Mouse (Mus musculus): ENCODE results near the gene Erc2. TPM values are rescaled to one million over a fixed set of nuclear protein-coding genes. Genes with fewer than 3 reads are reported as not detected.

Gene Erc2
- total and polyA plus RNA-seq, 3 experiments: not detected

- no peak for TF ChIP-seq USF1 (IDR thresholded peaks at IDR 0.05; ENCODE audit: low read depth, low read length)
- TF ChIP-seq RCOR1 (conservative IDR thresholded peaks at IDR 0.05; ENCODE audit: low read depth, low read length): no peak
- no peak for TF ChIP-seq MEF2A (IDR thresholded peaks at IDR 0.05; ENCODE audit: borderline replicate concordance, low read depth, low read length)
- TF ChIP-seq CTCF (conservative IDR thresholded peaks at IDR 0.05 in 1 of 2, IDR thresholded peaks at IDR 0.05 in 1 of 2; ENCODE audit: low read depth in 2 of 2, low read length in 2 of 2): no peak
- TF ChIP-seq E2F4 (IDR thresholded peaks at IDR 0.05; ENCODE audit: insufficient replicate concordance, low read depth, low read length): no peak
- TF ChIP-seq NELFE (IDR thresholded peaks at IDR 0.05; ENCODE audit: low read depth, low read length): no peak
- TF ChIP-seq BHLHE40 (IDR thresholded peaks at IDR 0.05; ENCODE audit: low read depth, low read length): no peak
- TF ChIP-seq MXI1 (IDR thresholded peaks at IDR 0.05; ENCODE audit: low read depth, low read length): no peak
- no peak for TF ChIP-seq CHD1 (IDR thresholded peaks at IDR 0.05; ENCODE audit: low read depth, low read length)
- no peak for TF ChIP-seq TBP (conservative IDR thresholded peaks at IDR 0.05; ENCODE audit: low read depth, low read length)
- no peak for TF ChIP-seq GABPA (IDR thresholded peaks at IDR 0.05; ENCODE audit: insufficient replicate concordance, low read depth, low read length)
- TF ChIP-seq HCFC1 (IDR thresholded peaks at IDR 0.05; ENCODE audit: low read depth, low read length): no peak
- no peak for TF ChIP-seq POLR2A (IDR thresholded peaks at IDR 0.05; ENCODE audit: low read depth, low read length)
- TF ChIP-seq JUND (conservative IDR thresholded peaks at IDR 0.05; ENCODE audit: low read depth, low read length): no peak
- TF ChIP-seq MAFK (IDR thresholded peaks at IDR 0.05; ENCODE audit: insufficient replicate concordance, low read length): no peak
- no peak for TF ChIP-seq CHD2 (IDR thresholded peaks at IDR 0.05; ENCODE audit: low read length)
- no peak for TF ChIP-seq SMC3 (IDR thresholded peaks at IDR 0.05; ENCODE audit: low read depth, low read length)
- no peak for TF ChIP-seq EP300 (IDR thresholded peaks at IDR 0.05; ENCODE audit: low read length)
- Histone ChIP-seq H3K4me2 (ENCODE audit: insufficient read depth, low read depth, poor library complexity, severe bottlenecking) (no peak overlapping the region), H3K36me3 (replicated peaks in 1 of 2; ENCODE audit: control insufficient read depth in 1 of 2, insufficient read depth in 1 of 2, low read length in 1 of 2) (no peaks in the 10 kb centered on the region), H3K79me2 (replicated peaks; ENCODE audit: control insufficient read depth, extremely low read depth, insufficient read depth, poor library complexity, severe bottlenecking) (no peaks in the 10 kb centered on the region), H3K27ac (ENCODE audit: insufficient read depth, low read depth) (no peak overlapping the region), H3K4me3 (replicated peaks in 1 of 3; ENCODE audit: low read depth in 2 of 3, low read length in 2 of 3, poor library complexity in 1 of 3) (no peak overlapping the region), H3K4me1 (ENCODE audit: control insufficient read depth in 1 of 2, insufficient read depth in 2 of 2) (no peaks in the 10 kb centered on the region), H3K9me3 (replicated peaks; ENCODE audit: low read length) (no peaks in the 10 kb centered on the region), H3K27me3 (replicated peaks) (no peaks in the 10 kb centered on the region), H3K9ac (ENCODE audit: insufficient read depth, low read depth) (no peak overlapping the region)
- no peak for DNase-seq (ENCODE audit: extremely low read depth)
- dilution Hi-C loops (cut with MboI; ENCODE audit: extremely low pct_ligation_motif_present, extremely low pct_unique_long_range_greater_than_20kb, low sequenced_read_pairs): no loop called here
- in situ Hi-C loops (cut with MboI; ENCODE audit: low pct_ligation_motif_present, low pct_unique_long_range_greater_than_20kb, low sequenced_read_pairs): no loop called here
These were observed 230.4 kb downstream of the Erc2 start for GRCm38 (mm10) chr14:27852606-27853005.

DNA sequence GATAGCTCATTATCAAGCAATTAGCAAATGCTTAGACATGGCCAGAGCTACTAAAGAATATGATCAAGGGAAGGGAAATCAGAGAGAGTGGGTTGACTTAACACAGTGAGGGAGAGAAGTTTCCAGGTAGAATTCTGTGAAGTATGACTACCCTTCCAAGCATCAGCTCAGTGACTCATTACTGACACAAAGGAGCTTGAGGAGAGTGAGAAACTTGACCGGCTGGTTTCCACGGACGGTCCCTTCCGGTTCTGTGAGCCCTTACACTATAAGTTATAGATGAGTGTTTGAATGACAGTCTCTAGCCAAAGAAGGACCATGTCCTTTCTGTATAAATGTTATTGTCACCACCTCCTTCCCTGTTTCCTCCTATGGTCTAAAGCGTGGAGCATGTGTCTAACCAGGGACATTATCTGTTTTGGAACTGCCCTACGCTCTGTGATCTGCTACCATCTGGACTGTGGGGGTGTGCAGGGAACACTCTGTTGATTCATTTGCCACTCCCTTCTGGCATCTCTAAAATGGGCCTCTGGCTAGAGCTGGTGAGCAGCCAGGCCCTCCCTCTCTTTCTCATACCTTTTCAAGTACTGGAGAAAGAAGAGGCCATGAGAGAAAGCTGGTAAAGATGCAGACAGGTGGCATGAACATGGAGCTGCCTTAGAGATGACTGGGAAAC lies 238.3 kb downstream of the Erc2 start:
- TF ChIP-seq MEF2A (IDR thresholded peaks at IDR 0.05; ENCODE audit: borderline replicate concordance, low read depth, low read length): no peak
- no peaks in the 10 kb centered on the region for H3K4me1 ChIP-seq (ENCODE audit: control insufficient read depth in 1 of 2, insufficient read depth in 2 of 2)
- no peaks in the 10 kb centered on the region for H3K79me2 ChIP-seq (replicated peaks; ENCODE audit: control insufficient read depth, extremely low read depth, insufficient read depth, poor library complexity, severe bottlenecking)
- dilution Hi-C loops (cut with MboI; ENCODE audit: extremely low pct_ligation_motif_present, extremely low pct_unique_long_range_greater_than_20kb, low sequenced_read_pairs) (no loop called here), in situ Hi-C loops (cut with MboI; ENCODE audit: low pct_ligation_motif_present, low pct_unique_long_range_greater_than_20kb, low sequenced_read_pairs) (no loop called here)
- H3K27ac ChIP-seq (ENCODE audit: insufficient read depth, low read depth): no peak overlapping the region
- no peak overlapping the region for H3K9ac ChIP-seq (ENCODE audit: insufficient read depth, low read depth)
- no peak overlapping the region for H3K4me3 ChIP-seq (replicated peaks in 1 of 3; ENCODE audit: low read depth in 2 of 3, low read length in 2 of 3, poor library complexity in 1 of 3)
- no peaks in the 10 kb centered on the region for H3K27me3 ChIP-seq (replicated peaks)
- H3K36me3 ChIP-seq (replicated peaks in 1 of 2; ENCODE audit: control insufficient read depth in 1 of 2, insufficient read depth in 1 of 2, low read length in 1 of 2): no peaks in the 10 kb centered on the region
- no peaks in the 10 kb centered on the region for H3K9me3 ChIP-seq (replicated peaks; ENCODE audit: low read length)
- DNase-seq (ENCODE audit: extremely low read depth): no peak
- H3K4me2 ChIP-seq (ENCODE audit: insufficient read depth, low read depth, poor library complexity, severe bottlenecking): no peak overlapping the region

Data from CH12.LX (cell line).